Mouse (Mus musculus) left cerebral cortex, postnatal 4 days (tissue): ENCODE results near the gene Rab25. TPM values are rescaled to one million over a fixed set of nuclear protein-coding genes. Genes with fewer than 3 reads are reported as not detected.
"Not testable (repeated sequence)": the region's sequence is repeated elsewhere in the genome, so short reads cannot be mapped to it uniquely, and the experiment has no call there.

Source experiments
- DNase-seq: peaks from one replicate; pipeline ENCODE4 v3.0.0-alpha.2; 2022
- intact Hi-C: fragments of 180-260 bp; cut with DNase I; formaldehyde crosslinking; loops from one replicate; pipeline ENCODE4 v1.15.1; 2025
- total RNA-seq, 2 experiments: library from RNA; stranded (reverse); gene quantifications; 2 replicates each; pipeline ENCODE4 v1.2.3; 2021

The Rab25 gene
- total RNA-seq: under 1 TPM in 1 of 2 experiments, not detected in 1; 0.83 TPM

- intact Hi-C loops: no loop called here
- DNase-seq: no peak
Measured at GRCm38 (mm10) chr3:88548180-88548917, at the start of gene Rab25. Gene Rab25 (minus strand): TSS chr3:88548300.

GRCm38 (mm10) chr3:88596547-88596946 is 48.4 kb upstream of the Rab25 start:
- intact Hi-C loops, DNase-seq: not testable (repeated sequence)

GRCm38 (mm10) chr3:88593893-88594580 is 45.9 kb upstream of the Rab25 start:
- no peak for DNase-seq
- intact Hi-C loops: no loop called here

GRCm38 (mm10) chr3:88592942-88593576 is 45.0 kb upstream of the Rab25 start:
- no peak for DNase-seq
- intact Hi-C loops: no loop called here

- intact Hi-C loops: no loop called here
- no peak for DNase-seq
Measured at GRCm38 (mm10) chr3:88591950-88592731, 44.0 kb upstream of the Rab25 start.

- intact Hi-C loops: no loop called here
- no peak for DNase-seq
Measured at GRCm38 (mm10) chr3:88591044-88591443, 42.9 kb upstream of the Rab25 start.

GRCm38 (mm10) chr3:88590246-88590645 is 42.1 kb upstream of the Rab25 start:
- DNase-seq: no peak
- intact Hi-C loops: no loop called here

- intact Hi-C loops: no loop called here
- no peak for DNase-seq
Measured at GRCm38 (mm10) chr3:88586640-88587039, 38.5 kb upstream of the Rab25 start.

GRCm38 (mm10) chr3:88585769-88586168 is 37.7 kb upstream of the Rab25 start:
- intact Hi-C loops: no loop called here

GRCm38 (mm10) chr3:88579454-88580117 is 31.5 kb upstream of the Rab25 start:
- intact Hi-C loops: no loop called here
- peak; percentile 67 for DNase-seq

More at GRCm38 (mm10) chr3:88585769-88586168, 37.7 kb upstream of the Rab25 start:
- no peak for DNase-seq

GRCm38 (mm10) chr3:88578498-88579424 is 30.7 kb upstream of the Rab25 start:
- intact Hi-C loops: no loop called here
- DNase-seq: no peak

- intact Hi-C loops: not testable (repeated sequence)
Measured at GRCm38 (mm10) chr3:88577846-88578245, 29.7 kb upstream of the Rab25 start.

GRCm38 (mm10) chr3:88575540-88575939 is 27.4 kb upstream of the Rab25 start, which contains the start of gene Ssr2:
Gene Ssr2 (plus strand): TSS chr3:88575876.
- no peak for DNase-seq
- intact Hi-C loops: no loop called here

More at GRCm38 (mm10) chr3:88577846-88578245, 29.7 kb upstream of the Rab25 start:
- DNase-seq: not testable (repeated sequence)

GRCm38 (mm10) chr3:88573810-88574209 is 25.7 kb upstream of the Rab25 start:
- intact Hi-C loops: no loop called here
- no peak for DNase-seq

GRCm38 (mm10) chr3:88572835-88573234 is 24.7 kb upstream of the Rab25 start:
- DNase-seq: no peak
- intact Hi-C loops: no loop called here

- DNase-seq: no peak
- intact Hi-C loops: no loop called here
Measured at GRCm38 (mm10) chr3:88571856-88572255, 23.8 kb upstream of the Rab25 start.

- intact Hi-C loops: no loop called here
- no peak for DNase-seq
Measured at GRCm38 (mm10) chr3:88570341-88570740, 22.2 kb upstream of the Rab25 start.

- no peak for DNase-seq
- intact Hi-C loops: no loop called here
Measured at GRCm38 (mm10) chr3:88569694-88570093, 21.6 kb upstream of the Rab25 start.

- intact Hi-C loops: no loop called here
- no peak for DNase-seq
Measured at GRCm38 (mm10) chr3:88569093-88569492, 21.0 kb upstream of the Rab25 start.
